Mouse (Mus musculus): ENCODE measurements around the gene Zfp787.

Gene Zfp787

DNA sequence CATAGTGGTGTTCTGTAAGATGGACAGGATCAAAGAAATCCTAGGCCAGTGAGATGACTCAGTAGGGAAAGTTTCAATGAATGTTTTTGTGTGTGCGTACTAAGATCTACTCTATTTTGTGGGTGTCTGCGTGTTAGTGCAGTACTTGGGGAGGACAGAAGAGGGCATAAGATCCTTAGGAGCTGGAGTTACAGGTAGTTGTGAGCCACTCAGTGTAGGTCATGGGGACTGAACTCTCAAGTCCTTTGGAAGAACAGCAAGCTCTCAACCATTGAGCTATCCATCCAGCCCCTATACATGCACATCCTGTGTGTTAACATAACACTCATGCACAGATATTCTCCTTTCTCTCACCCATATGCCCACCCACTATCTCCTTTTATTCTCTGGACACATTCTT is 35.7 kb downstream of the Zfp787 start:
- peak; percentile 1 for DNase-seq (ENCODE audit: low spot score)

DNA sequence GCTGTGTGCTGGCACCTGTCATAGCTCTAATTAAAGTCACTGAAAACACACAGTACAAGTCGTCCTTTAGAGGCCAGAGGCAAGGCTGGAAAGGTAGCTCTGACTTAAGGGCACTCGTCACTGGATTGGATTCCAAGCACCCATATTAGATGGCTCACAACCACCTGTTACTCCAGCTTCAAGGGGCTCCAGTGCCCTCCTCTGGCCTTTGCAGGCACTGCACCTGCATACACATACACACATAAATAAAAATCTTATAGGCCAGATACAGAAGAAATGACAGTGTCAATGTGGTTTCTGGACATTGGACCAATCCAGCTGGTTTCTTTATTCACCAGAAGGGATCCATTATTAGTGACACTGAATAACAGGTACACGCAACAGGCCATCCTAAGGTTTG is 36.3 kb downstream of the Zfp787 start:
- peak; percentile 1 for DNase-seq (ENCODE audit: low spot score)

Measured in embryo, embryonic 10 days (tissue).